17 mouse cellular contexts compared by ENCODE assay signal in genomic region chr4:45788446-45789081, GRCm38 (mm10). TPM values are rescaled to one million over a fixed set of nuclear protein-coding genes. Genes with fewer than 3 reads are reported as not detected.
DNase-seq lines count a peak whose midpoint lies in the region; ATAC-seq and TF ChIP-seq lines count a peak whose summit lies in the region.
"Had no signal": no experiment of that assay in that cellular context is flagged by ENCODE, and none has a peak within 500 bp of the region (broad histone marks: within the 10 kb centered on the region; RNA-seq: fewer than 3 reads in every experiment).

No protein-coding gene starts in this region.

- H3K27me3 ChIP-seq in heart, embryonic 14.5 days (ENCODE audit: control insufficient read depth, insufficient read depth, low read length): no peaks in the 10 kb centered on the region
- H3K27me3 ChIP-seq in heart, adult 2 months (ENCODE audit: control insufficient read depth, insufficient read depth, low read length): no peaks in the 10 kb centered on the region
- no peaks in the 10 kb centered on the region for H3K27me3 ChIP-seq in liver, embryonic 15.5 days
- peaks cover 19% of the 10 kb centered on the region; the same call in 1 of the 2 replicates for H3K27me3 ChIP-seq in liver, embryonic 12.5 days (replicated peaks)
- no peaks in the 10 kb centered on the region for H3K27me3 ChIP-seq in intestine, embryonic 15.5 days (replicated peaks)
- H3K27me3 ChIP-seq in stomach, embryonic 16.5 days (ENCODE audit: control insufficient read depth, insufficient read depth, low read length): no peaks in the 10 kb centered on the region

- no peak overlapping the region for H3K4me3 ChIP-seq in heart, embryonic 14.5 days (ENCODE audit: control insufficient read depth in 1 of 2, insufficient read depth in 1 of 2, low read depth in 1 of 2, low read length in 2 of 2)
- no peak overlapping the region for H3K4me3 ChIP-seq in heart, adult 2 months
- no peak overlapping the region for H3K4me3 ChIP-seq in liver, embryonic 15.5 days (replicated peaks)
- no peak overlapping the region for H3K4me3 ChIP-seq in liver, embryonic 12.5 days
- no peak overlapping the region for H3K4me3 ChIP-seq in intestine, embryonic 15.5 days (replicated peaks)
- no peak overlapping the region for H3K4me3 ChIP-seq in stomach, embryonic 16.5 days (replicated peaks; ENCODE audit: low read length)
- H3K4me3 ChIP-seq: left cerebral cortex, adult 2 months; midbrain, embryonic 12.5 days; myocyte had no signal

- no peak for TF ChIP-seq EP300 in heart, adult 2 months (IDR thresholded peaks at IDR 0.05; ENCODE audit: insufficient read depth, low read depth, low read length)

- H3K4me1 ChIP-seq in heart, embryonic 14.5 days (ENCODE audit: control insufficient read depth in 2 of 2, insufficient read depth in 2 of 2, low read length in 2 of 2): peaks cover 31 to 32% of the 10 kb centered on the region in 2 experiments
- peaks cover 3% of the 10 kb centered on the region for H3K4me1 ChIP-seq in heart, adult 2 months (ENCODE audit: control insufficient read depth, insufficient read depth, low read length)
- peaks cover 28% of the 10 kb centered on the region for H3K4me1 ChIP-seq in liver, embryonic 15.5 days (replicated peaks)
- peaks cover 9% of the 10 kb centered on the region for H3K4me1 ChIP-seq in liver, embryonic 12.5 days
- H3K4me1 ChIP-seq in intestine, embryonic 15.5 days (replicated peaks): peaks cover 25% of the 10 kb centered on the region
- H3K4me1 ChIP-seq in stomach, embryonic 16.5 days (ENCODE audit: control insufficient read depth, insufficient read depth, low read length): no peaks in the 10 kb centered on the region

- no peak for ATAC-seq in heart, embryonic 14.5 days (ENCODE audit: insufficient number of reproducible peaks, insufficient read depth, low FRiP score, low read depth)
- ATAC-seq in liver, embryonic 15.5 days (ENCODE audit: insufficient read depth): no peak
- ATAC-seq in liver, embryonic 12.5 days: no peak
- no peak for ATAC-seq in intestine, embryonic 15.5 days
- no peak for ATAC-seq in stomach, embryonic 16.5 days (ENCODE audit: insufficient read depth, low FRiP score)
- ATAC-seq: Patski had no signal

- WGBS in heart, embryonic 14.5 days: 75% methylated on average over 13 of the region's 13 CpGs
- WGBS in heart, adult 2 months: 58% methylated on average over 13 of the region's 13 CpGs
- WGBS in liver, embryonic 15.5 days (ENCODE audit: insufficient replicate concordance): 44% methylated on average over 13 of the region's 13 CpGs
- WGBS in liver, embryonic 12.5 days (ENCODE audit: insufficient replicate concordance): 58% methylated on average over 13 of the region's 13 CpGs
- WGBS in intestine, embryonic 15.5 days: 67% methylated on average over 13 of the region's 13 CpGs
- WGBS in stomach, embryonic 16.5 days: 66% methylated on average over 13 of the region's 13 CpGs

- H3K36me3 ChIP-seq in heart, embryonic 14.5 days (ENCODE audit: control insufficient read depth, insufficient read depth, low read length): no peaks in the 10 kb centered on the region
- H3K36me3 ChIP-seq in heart, adult 2 months (ENCODE audit: control insufficient read depth, insufficient read depth, low read length): no peaks in the 10 kb centered on the region
- H3K36me3 ChIP-seq in liver, embryonic 15.5 days (replicated peaks): no peaks in the 10 kb centered on the region
- H3K36me3 ChIP-seq in liver, embryonic 12.5 days: no peaks in the 10 kb centered on the region
- no peaks in the 10 kb centered on the region for H3K36me3 ChIP-seq in intestine, embryonic 15.5 days
- H3K36me3 ChIP-seq in stomach, embryonic 16.5 days (ENCODE audit: control insufficient read depth, insufficient read depth, low read length): no peaks in the 10 kb centered on the region
- H3K36me3 ChIP-seq: midbrain, embryonic 12.5 days had no signal

- H3K9ac ChIP-seq in heart, embryonic 14.5 days (ENCODE audit: low read length): peak overlapping the region; percentile 21; the same call in 1 of the 2 replicates
- no peak overlapping the region for H3K9ac ChIP-seq in heart, adult 2 months (ENCODE audit: low read depth, low read length)
- no peak overlapping the region for H3K9ac ChIP-seq in liver, embryonic 15.5 days
- H3K9ac ChIP-seq in liver, embryonic 12.5 days: no peak overlapping the region
- H3K9ac ChIP-seq in intestine, embryonic 15.5 days: no peak overlapping the region
- H3K9ac ChIP-seq in stomach, embryonic 16.5 days (ENCODE audit: low read length): no peak overlapping the region
- H3K9ac ChIP-seq: midbrain, embryonic 12.5 days had no signal

- H3K9me3 ChIP-seq in heart, embryonic 14.5 days (ENCODE audit: control insufficient read depth, low read length): no peaks in the 10 kb centered on the region
- no peaks in the 10 kb centered on the region for H3K9me3 ChIP-seq in liver, embryonic 15.5 days (replicated peaks)
- no peaks in the 10 kb centered on the region for H3K9me3 ChIP-seq in liver, embryonic 12.5 days (replicated peaks)
- no peaks in the 10 kb centered on the region for H3K9me3 ChIP-seq in intestine, embryonic 15.5 days
- no peaks in the 10 kb centered on the region for H3K9me3 ChIP-seq in stomach, embryonic 16.5 days (replicated peaks; ENCODE audit: control insufficient read depth, low read length)
- H3K9me3 ChIP-seq: midbrain, embryonic 12.5 days had no signal

- no peak for TF ChIP-seq POLR2A in heart, adult 2 months (IDR thresholded peaks at IDR 0.05; ENCODE audit: insufficient read depth, low read depth, low read length)

- no peak for DNase-seq in heart, adult 2 months
- DNase-seq in thymus, postnatal 36 days: no peak
- DNase-seq: kidney, adult 11 months; lung, postnatal 14 days; thymus, adult 2 months had no signal

- no peaks in the 10 kb centered on the region for H3K79me2 ChIP-seq in heart, adult 2 months (replicated peaks; ENCODE audit: control insufficient read depth, insufficient read depth, low read length)

- intact Hi-C loops in heart, adult 2 months (cut with DNase I): loop anchor here (5.0 kb wide), 1 partner anchor 64 kb away; no protein-coding TSS in a partner anchor

- peak overlapping the region; percentile 38 for H3K4me2 ChIP-seq in heart, embryonic 14.5 days (ENCODE audit: low read length)
- no peak overlapping the region for H3K4me2 ChIP-seq in liver, embryonic 15.5 days
- H3K4me2 ChIP-seq in liver, embryonic 12.5 days: no peak overlapping the region
- H3K4me2 ChIP-seq in intestine, embryonic 15.5 days (replicated peaks): 0 out of 2 replicates have a peak overlapping the region, but pooled peaks have one; percentile 34
- H3K4me2 ChIP-seq in stomach, embryonic 16.5 days (ENCODE audit: low read depth, low read length): no peak overlapping the region
- H3K4me2 ChIP-seq: midbrain, embryonic 12.5 days had no signal

- peak overlapping the region in 1 of 2 experiments; percentile 76; a peak in 3 of 4 replicates for H3K27ac ChIP-seq in heart, embryonic 14.5 days (replicated peaks in 1 of 2; ENCODE audit: control insufficient read depth in 1 of 2, insufficient read depth in 1 of 2, low read depth in 2 of 2, low read length in 2 of 2)
- no peak overlapping the region for H3K27ac ChIP-seq in heart, adult 2 months
- H3K27ac ChIP-seq in liver, embryonic 15.5 days (replicated peaks): 0 out of 2 replicates have a peak overlapping the region, but pooled peaks have one; percentile 51
- no peak overlapping the region for H3K27ac ChIP-seq in liver, embryonic 12.5 days
- H3K27ac ChIP-seq in intestine, embryonic 15.5 days: peak overlapping the region; percentile 80
- H3K27ac ChIP-seq in stomach, embryonic 16.5 days (ENCODE audit: low read length): 0 out of 2 replicates have a peak overlapping the region, but pooled peaks have one; percentile 29
- H3K27ac ChIP-seq: left cerebral cortex, adult 2 months; midbrain, embryonic 12.5 days had no signal

- no peak for TF ChIP-seq CTCF in heart, adult 2 months (IDR thresholded peaks at IDR 0.05)

RNA-seq across cellular contexts. Expression of gene Aldh1b1, which starts 10.3 kb away (rescaled TPM):
- 68.7 and 75.0 TPM in 2 replicates for polyA plus RNA-seq in heart, embryonic 14.5 days (2014; fragmentation: Nextera tagmentation; extraction: Ambion mirVana)
- total RNA-seq in heart, adult 2 months (2021): 10 to 100 TPM; 12.3 to 12.7 TPM
- 18.9 and 22.2 TPM in 2 replicates for polyA plus RNA-seq in heart, adult 2 months (2012; rRNA removed)
- polyA plus RNA-seq in liver, embryonic 15.5 days (2015; fragmentation: Nextera tagmentation; extraction: Ambion mirVana): 84.6 and 101 TPM in 2 replicates
- 29.0 and 30.8 TPM in 2 replicates for polyA plus RNA-seq in liver, embryonic 12.5 days (2016; fragmentation: Nextera tagmentation; extraction: Ambion mirVana)
- polyA plus RNA-seq in intestine, embryonic 15.5 days (2015; fragmentation: Nextera tagmentation; extraction: Ambion mirVana): 428 and 484 TPM in 2 replicates
- polyA plus RNA-seq in stomach, embryonic 16.5 days (2015; fragmentation: Nextera tagmentation; extraction: Ambion mirVana): 77.6 and 95.3 TPM in 2 replicates

RNA-seq across cellular contexts. Expression of gene Igfbpl1, which starts 38.2 kb away (rescaled TPM):
- 5.9 TPM in 2 replicates for polyA plus RNA-seq in heart, embryonic 14.5 days (2014; fragmentation: Nextera tagmentation; extraction: Ambion mirVana)
- under 1 TPM; 0.16 to 0.20 TPM for total RNA-seq in heart, adult 2 months (2021)
- polyA plus RNA-seq in heart, adult 2 months (2012; rRNA removed): 1.00 and 1.0 TPM in 2 replicates
- polyA plus RNA-seq in liver, embryonic 15.5 days (2015; fragmentation: Nextera tagmentation; extraction: Ambion mirVana): not detected in 2 replicates
- not detected in 2 replicates for polyA plus RNA-seq in liver, embryonic 12.5 days (2016; fragmentation: Nextera tagmentation; extraction: Ambion mirVana)
- 0.42 and 0.53 TPM in 2 replicates for polyA plus RNA-seq in intestine, embryonic 15.5 days (2015; fragmentation: Nextera tagmentation; extraction: Ambion mirVana)
- 0.40 and 0.46 TPM in 2 replicates for polyA plus RNA-seq in stomach, embryonic 16.5 days (2015; fragmentation: Nextera tagmentation; extraction: Ambion mirVana)
- total RNA-seq: CH12.LX; liver, adult 2 months had no signal
- polyA plus RNA-seq: liver, adult 2 months; myocyte; Patski had no signal

RNA-seq across cellular contexts. Expression of gene Stra6l, which starts 59.9 kb away (rescaled TPM):
- polyA plus RNA-seq in heart, embryonic 14.5 days (2014; fragmentation: Nextera tagmentation; extraction: Ambion mirVana): 0.11 and 0.16 TPM in 2 replicates
- not detected for total RNA-seq in heart, adult 2 months (2021)
- polyA plus RNA-seq in heart, adult 2 months (2012; rRNA removed): 0.06 TPM in 2 replicates
- polyA plus RNA-seq in liver, embryonic 15.5 days (2015; fragmentation: Nextera tagmentation; extraction: Ambion mirVana): 5.9 and 7.2 TPM in 2 replicates
- polyA plus RNA-seq in liver, embryonic 12.5 days (2016; fragmentation: Nextera tagmentation; extraction: Ambion mirVana): 2.5 and 3.0 TPM in 2 replicates
- polyA plus RNA-seq in intestine, embryonic 15.5 days (2015; fragmentation: Nextera tagmentation; extraction: Ambion mirVana): 6.6 and 7.1 TPM in 2 replicates
- 0.99 and 1.3 TPM in 2 replicates for polyA plus RNA-seq in stomach, embryonic 16.5 days (2015; fragmentation: Nextera tagmentation; extraction: Ambion mirVana)
- total RNA-seq: CH12.LX; heart, adult 8-10 months; left cerebral cortex, adult 2 months had no signal
- polyA plus RNA-seq: myocyte had no signal

Comparison
In these comparisons a context has a peak if more than half of its experiments do, and no peak if none do; other contexts are left out.
1. H3K27ac ChIP-seq: peak in liver, embryonic 15.5 days (single experiment), intestine, embryonic 15.5 days (single experiment) and stomach, embryonic 16.5 days (single experiment); none in heart, adult 2 months (single experiment) and liver, embryonic 12.5 days (single experiment).
2. H3K4me2 ChIP-seq: peak in heart, embryonic 14.5 days (single experiment) and intestine, embryonic 15.5 days (single experiment); none in liver, embryonic 15.5 days (single experiment), liver, embryonic 12.5 days (single experiment) and stomach, embryonic 16.5 days (single experiment).